Mouse (Mus musculus) olfactory bulb, adult 2 months (tissue): ENCODE data around the gene Ppp1r1b.

Source experiments
- CTCF ChIP-seq: fragments of 200-500 bp; IDR thresholded peaks from 2 replicates; pipeline ENCODE4 v1.5.1; 2012; ENCODE audit warnings: low read depth, mild to moderate bottlenecking, low read length, moderate library complexity; ENCODE audit not compliant: insufficient read depth
- POLR2A ChIP-seq: fragments of 200-500 bp; IDR thresholded peaks from 2 replicates; pipeline ENCODE4 v1.6.1; 2012; ENCODE audit warnings: mild to moderate bottlenecking, low read depth, low read length, moderate library complexity; ENCODE audit not compliant: insufficient read depth

DNA sequence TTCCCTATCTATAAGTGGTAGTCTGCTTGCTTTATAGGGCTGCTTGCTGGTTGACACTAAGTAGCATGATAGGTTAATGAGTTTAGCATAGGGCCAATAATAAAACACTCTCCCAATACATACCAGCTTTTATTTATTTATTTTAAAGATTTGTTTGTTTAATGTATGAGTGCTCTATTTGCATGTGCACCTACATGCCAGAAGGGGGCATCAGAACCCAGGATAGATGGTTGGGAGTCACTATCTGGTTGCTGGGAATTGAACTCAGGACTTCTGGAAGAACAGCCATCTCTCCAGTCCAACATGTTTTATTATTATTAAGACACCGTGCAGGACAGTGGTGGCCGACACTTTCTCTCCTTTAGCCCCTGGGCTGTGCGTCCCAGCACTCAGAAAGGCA lies 16.0 kb upstream of the Ppp1r1b start:
- TF ChIP-seq CTCF (no peak), POLR2A (no peak)
